Mouse (Mus musculus) stomach, embryonic 14.5 days (tissue): ENCODE measurements around the gene BC028528. TPM values are rescaled to one million over a fixed set of nuclear protein-coding genes. Genes with fewer than 3 reads are reported as not detected.
A peak's percentile ranks its signal among the peaks of the same experiment; 100 is the strongest.
"Not testable (repeated sequence)": the region's sequence is repeated elsewhere in the genome, so short reads cannot be mapped to it uniquely, and the experiment has no call there.

Source experiments
- ATAC-seq: fragments of 200-750 bp; cut with Nextera tagmentation; 2 replicates; pipeline ENCODE4 v1.8.0; 2017; ENCODE audit warnings: low read depth, moderate TSS enrichment; ENCODE audit not compliant: insufficient number of reproducible peaks, insufficient read depth, low FRiP score
- H3K27ac ChIP-seq: fragments of 300-500 bp; sonication (generic); 2 replicates; pipeline ENCODE4 v1.5.1; 2014; ENCODE audit warnings: mild to moderate bottlenecking, low read length, moderate library complexity, mixed read lengths
- H3K27me3 ChIP-seq: fragments of 300-500 bp; sonication (generic); 2 replicates; pipeline ENCODE4 v1.6.1; 2014; ENCODE audit warnings: low read length, control low read depth, mixed read lengths; ENCODE audit not compliant: control insufficient read depth, insufficient read depth
- H3K36me3 ChIP-seq: fragments of 300-500 bp; sonication (generic); 2 replicates; pipeline ENCODE4 v1.6.1; 2014; ENCODE audit warnings: mild to moderate bottlenecking, control low read depth, low read length, moderate library complexity, mixed read lengths; ENCODE audit not compliant: control insufficient read depth, insufficient read depth
- H3K4me1 ChIP-seq: fragments of 300-500 bp; sonication (generic); 2 replicates; pipeline ENCODE4 v1.6.1; 2014; ENCODE audit warnings: low read length, control low read depth, mixed read lengths; ENCODE audit not compliant: control insufficient read depth, insufficient read depth
- H3K4me2 ChIP-seq: fragments of 300-500 bp; sonication (generic); replicated peaks from 2 replicates; pipeline ENCODE4 v1.6.1; 2014; ENCODE audit warnings: low read depth, low read length, control low read depth
- H3K4me3 ChIP-seq: fragments of 300-500 bp; sonication (generic); 2 replicates; pipeline ENCODE4 v1.5.1; 2014; ENCODE audit warnings: low read depth, low read length, control low read depth
- H3K9ac ChIP-seq: fragments of 300-500 bp; sonication (generic); replicated peaks from 2 replicates; pipeline ENCODE4 v1.6.1; 2014; ENCODE audit warnings: low read depth, mild to moderate bottlenecking, control low read depth, low read length, moderate library complexity, mixed read lengths
- H3K9me3 ChIP-seq: fragments of 300-500 bp; sonication (generic); 2 replicates; pipeline ENCODE4 v1.6.1; 2016; ENCODE audit warnings: low read depth, low read length, control low read depth; ENCODE audit not compliant: control insufficient read depth
- WGBS: fragments of 180-500 bp; shearing (Covaris S2); extraction: QIAGEN DNeasy Blood & Tissue Kit; methylation state at CpG from one replicate; pipeline ENCODE4 v1.1.7; 2014; 5-methylcytosine and 5-hydroxymethylcytosine counted together
- polyA plus RNA-seq: library from polyadenylated mRNA; unstranded; fragments of >200 nt; fragmentation: Nextera tagmentation; extraction: Ambion mirVana; gene quantifications from 2 replicates; pipeline ENCODE4 v1.2.1, GENCODE M21; 2014

BC028528 gene
- polyA plus RNA-seq, 1 experiment from 2014 or later: 28.0 TPM

GRCm38 (mm10) chr3:95861216-95861615 is 30.6 kb downstream of the BC028528 start:
- H3K9ac ChIP-seq: no peak overlapping the region
- no peak overlapping the region for H3K4me3 ChIP-seq
- H3K9me3 ChIP-seq: no peaks in the 10 kb centered on the region
- no peaks in the 10 kb centered on the region for H3K27me3 ChIP-seq
- no peak for ATAC-seq
- H3K4me2 ChIP-seq: no peak overlapping the region
- WGBS: 73% methylated on average over 10 of the region's 10 CpGs
- H3K4me1 ChIP-seq: no peaks in the 10 kb centered on the region
- H3K36me3 ChIP-seq: peaks cover 17% of the 10 kb centered on the region
- no peak overlapping the region for H3K27ac ChIP-seq

- no peak for ATAC-seq
- WGBS: 82% methylated on average over 3 of the region's 3 CpGs
Observed at GRCm38 (mm10) chr3:95860323-95860722, 31.5 kb downstream of the BC028528 start.

GRCm38 (mm10) chr3:95858278-95858677 is 33.5 kb downstream of the BC028528 start:
- not testable (repeated sequence) for H3K27ac ChIP-seq, H3K27me3 ChIP-seq, ATAC-seq, H3K4me1 ChIP-seq, H3K9me3 ChIP-seq, H3K9ac ChIP-seq, H3K4me2 ChIP-seq, H3K4me3 ChIP-seq, H3K36me3 ChIP-seq
- 75% methylated on average over 3 of the region's 3 CpGs for WGBS

More at GRCm38 (mm10) chr3:95860323-95860722, 31.5 kb downstream of the BC028528 start:
- Histone ChIP-seq H3K4me1 (no peaks in the 10 kb centered on the region), H3K9me3 (no peaks in the 10 kb centered on the region), H3K4me2 (no peak overlapping the region), H3K27ac (no peak overlapping the region), H3K27me3 (no peaks in the 10 kb centered on the region), H3K9ac (no peak overlapping the region), H3K4me3 (no peak overlapping the region), H3K36me3 (peaks cover 16% of the 10 kb centered on the region)

- not testable (repeated sequence) for H3K27ac ChIP-seq, H3K4me1 ChIP-seq, H3K4me3 ChIP-seq, H3K4me2 ChIP-seq, H3K9me3 ChIP-seq, ATAC-seq, H3K9ac ChIP-seq, H3K27me3 ChIP-seq
- WGBS: 88% methylated on average over 1 of the region's 1 CpGs
- H3K36me3 ChIP-seq: peaks cover 15% of the 10 kb centered on the region
Observed at GRCm38 (mm10) chr3:95857050-95857449, 34.8 kb downstream of the BC028528 start.

GRCm38 (mm10) chr3:95856115-95856514 is 35.7 kb downstream of the BC028528 start:
- Histone ChIP-seq H3K4me3 (peak overlapping the region; percentile 76), H3K4me1 (0 out of 2 replicates have a peak, but pooled peaks cover 3% of the 10 kb centered on the region), H3K9ac (peak overlapping the region; percentile 22; the same call in 1 of the 2 replicates), H3K36me3 (peaks cover 22% of the 10 kb centered on the region), H3K27me3 (no peaks in the 10 kb centered on the region), H3K9me3 (no peaks in the 10 kb centered on the region), H3K4me2 (peak overlapping the region; percentile 43), H3K27ac (peak overlapping the region; percentile 56; the same call in 1 of the 2 replicates)
- 21% methylated on average over 7 of the region's 7 CpGs for WGBS
- ATAC-seq: no peak

GRCm38 (mm10) chr3:95855502-95856089 is 36.2 kb downstream of the BC028528 start, which contains the start of gene Prpf3:
TSS of gene Prpf3 (minus strand) at chr3:95855885.
- peak; percentile 98 for ATAC-seq
- Histone ChIP-seq H3K9me3 (no peaks in the 10 kb centered on the region), H3K27me3 (no peaks in the 10 kb centered on the region), H3K4me3 (peak within 1 kb of the TSS; percentile 76), H3K4me2 (peak within 1 kb of the TSS; percentile 51), H3K9ac (peak within 1 kb of the TSS; percentile 68), H3K27ac (peak within 1 kb of the TSS; percentile 56; the same call in 1 of the 2 replicates), H3K36me3 (peaks cover 27% of the 10 kb centered on the region), H3K4me1 (0 out of 2 replicates have a peak, but pooled peaks cover 3% of the 10 kb centered on the region)
- under 1% methylated on average over 56 of the region's 56 CpGs for WGBS

- no peaks in the 10 kb centered on the region for H3K27me3 ChIP-seq
- no peaks in the 10 kb centered on the region for H3K9me3 ChIP-seq
- peaks cover 67% of the 10 kb centered on the region for H3K36me3 ChIP-seq
- H3K4me3 ChIP-seq: no peak overlapping the region
- WGBS: 94% methylated on average over 8 of the region's 8 CpGs
- no peak overlapping the region for H3K4me2 ChIP-seq
- no peak for ATAC-seq
- no peak overlapping the region for H3K27ac ChIP-seq
- H3K9ac ChIP-seq: no peak overlapping the region
- H3K4me1 ChIP-seq: 0 out of 2 replicates have a peak, but pooled peaks cover 3% of the 10 kb centered on the region
Observed at GRCm38 (mm10) chr3:95851317-95851716, 40.5 kb downstream of the BC028528 start.

- Histone ChIP-seq H3K36me3 (peaks cover 73% of the 10 kb centered on the region), H3K4me3 (no peak overlapping the region), H3K4me1 (0 out of 2 replicates have a peak, but pooled peaks cover 3% of the 10 kb centered on the region), H3K9me3 (no peaks in the 10 kb centered on the region), H3K27ac (no peak overlapping the region), H3K4me2 (no peak overlapping the region), H3K27me3 (no peaks in the 10 kb centered on the region), H3K9ac (no peak overlapping the region)
- WGBS: 87% methylated on average over 4 of the region's 4 CpGs
- ATAC-seq: no peak
Observed at GRCm38 (mm10) chr3:95850611-95851010, 41.2 kb downstream of the BC028528 start.
